Mouse (Mus musculus): ENCODE data around the gene Rnf126.
A peak's percentile ranks its signal among the peaks of the same experiment; 100 is the strongest.

The Rnf126 gene

DNA sequence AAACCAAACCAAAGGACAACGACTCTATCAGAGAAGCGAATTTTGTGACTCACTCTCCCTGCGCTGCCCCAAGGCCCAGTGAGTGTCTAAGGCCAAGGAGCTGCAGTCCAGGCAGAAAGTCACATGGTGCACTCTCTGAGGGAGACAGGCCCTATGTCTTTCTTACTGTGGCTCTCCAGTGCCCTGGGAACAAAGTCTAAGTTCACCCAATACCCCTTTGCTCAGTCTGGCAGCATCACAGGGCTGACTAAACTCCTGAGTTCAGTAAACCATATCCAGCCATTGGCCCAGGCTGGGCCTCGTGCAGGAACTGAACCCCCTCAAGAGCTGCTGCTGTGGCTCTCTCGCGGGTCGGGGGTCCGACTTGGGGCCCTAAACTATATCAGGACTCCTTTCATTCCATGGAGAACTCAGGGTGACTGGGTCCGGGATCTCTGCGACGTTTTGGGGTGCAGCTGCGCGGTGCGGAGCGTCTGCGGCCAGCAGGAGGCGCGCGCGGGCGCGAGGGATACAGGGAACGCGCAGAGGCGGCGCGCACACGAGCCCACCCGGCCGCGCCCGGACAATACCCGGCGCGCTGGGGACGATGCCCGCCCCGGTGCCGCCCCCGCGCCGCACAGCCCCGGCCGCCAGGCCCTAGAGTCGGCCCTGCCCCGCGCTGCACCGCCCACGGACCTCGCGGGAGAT is 26.4 kb upstream of the Rnf126 start, which contains the start of gene Palm:
Palm (plus strand) TSS at position 522 of the 687 bp plus-strand sequence.
- DNase-seq (ENCODE audit: inconsistent age in 2 of 2, low spot score in 1 of 2), result peak; percentile 85 to 94

DNA sequence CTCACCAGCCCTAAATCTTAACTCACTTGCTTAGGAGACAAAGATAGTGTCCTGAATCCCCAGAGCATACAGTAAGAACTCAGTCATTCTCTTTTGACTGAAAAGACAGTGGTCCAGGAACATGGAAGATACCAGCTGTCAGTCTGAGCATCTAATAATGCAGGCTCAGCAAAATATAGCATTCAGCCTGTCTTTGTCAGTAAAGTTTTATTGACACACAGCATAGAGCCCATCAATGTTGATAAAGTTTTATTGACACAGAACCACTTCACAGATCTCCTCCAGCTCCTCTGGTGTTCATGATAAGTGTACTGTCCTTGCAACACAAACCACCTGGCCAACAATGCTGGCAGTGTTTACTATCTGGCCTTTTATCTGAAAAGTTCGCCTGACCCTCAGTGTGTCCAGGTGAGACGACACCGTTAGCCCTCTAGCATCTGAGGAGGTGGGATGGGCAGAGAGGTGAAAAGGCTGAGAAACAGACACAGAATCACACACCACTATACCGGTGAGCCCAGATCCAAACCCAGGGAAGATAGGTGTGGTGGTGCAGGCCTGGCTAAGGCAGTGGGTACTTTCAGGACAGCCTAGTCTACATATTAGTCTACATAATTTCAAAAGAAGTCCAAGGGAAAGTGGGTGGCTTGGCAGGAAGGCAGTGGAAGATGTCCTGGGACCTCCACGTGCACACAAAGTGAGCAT is 25.7 kb upstream of the Rnf126 start:
- no peak for DNase-seq (ENCODE audit: inconsistent age in 2 of 2, low spot score in 1 of 2)

DNA sequence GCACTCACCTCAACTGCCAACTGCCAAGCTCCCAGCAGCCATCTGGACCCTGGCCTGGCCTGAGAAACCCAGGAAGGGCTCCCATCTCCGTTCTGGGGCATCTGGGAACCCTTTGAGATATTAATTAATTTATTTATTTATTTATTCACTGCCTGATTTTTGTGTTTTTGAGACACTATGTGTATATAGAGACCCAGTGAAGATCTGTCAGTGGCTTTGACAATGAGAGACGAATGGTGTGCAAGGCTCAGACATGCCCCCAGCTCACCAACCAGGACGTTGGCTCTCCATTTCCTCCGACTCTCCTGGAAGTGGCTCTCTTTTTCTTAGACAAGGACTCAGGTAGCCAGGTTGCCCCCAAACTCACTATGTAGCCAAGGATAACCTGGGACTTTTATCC is 24.1 kb upstream of the Rnf126 start, which contains the start of gene Prss57:
Prss57 (minus strand) TSS at position 101 of the 400 bp plus-strand sequence.
- DNase-seq (ENCODE audit: inconsistent age in 2 of 2, low spot score in 1 of 2), result no peak

DNA sequence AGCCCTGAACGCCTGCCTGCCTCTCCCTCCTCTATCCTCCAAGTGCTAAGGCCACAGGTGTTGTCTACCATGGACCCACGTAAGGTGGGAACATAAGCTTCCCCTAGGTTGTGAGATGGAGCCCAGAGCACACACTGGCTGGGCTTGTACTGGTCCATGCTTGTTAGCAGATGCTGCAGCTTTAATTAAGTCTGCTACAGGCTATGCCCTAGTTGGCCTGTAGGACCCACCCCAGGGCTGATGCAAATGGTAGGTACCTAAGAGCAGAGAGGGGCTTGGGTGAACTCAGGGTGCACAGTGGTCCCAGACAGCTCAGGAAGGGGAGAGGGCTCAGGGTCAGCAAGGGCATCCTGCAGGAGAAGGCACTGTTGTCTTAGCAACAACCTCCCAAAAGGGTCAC is 22.8 kb upstream of the Rnf126 start:
- DNase-seq (ENCODE audit: inconsistent age in 2 of 2, low spot score in 1 of 2), result no peak

DNA sequence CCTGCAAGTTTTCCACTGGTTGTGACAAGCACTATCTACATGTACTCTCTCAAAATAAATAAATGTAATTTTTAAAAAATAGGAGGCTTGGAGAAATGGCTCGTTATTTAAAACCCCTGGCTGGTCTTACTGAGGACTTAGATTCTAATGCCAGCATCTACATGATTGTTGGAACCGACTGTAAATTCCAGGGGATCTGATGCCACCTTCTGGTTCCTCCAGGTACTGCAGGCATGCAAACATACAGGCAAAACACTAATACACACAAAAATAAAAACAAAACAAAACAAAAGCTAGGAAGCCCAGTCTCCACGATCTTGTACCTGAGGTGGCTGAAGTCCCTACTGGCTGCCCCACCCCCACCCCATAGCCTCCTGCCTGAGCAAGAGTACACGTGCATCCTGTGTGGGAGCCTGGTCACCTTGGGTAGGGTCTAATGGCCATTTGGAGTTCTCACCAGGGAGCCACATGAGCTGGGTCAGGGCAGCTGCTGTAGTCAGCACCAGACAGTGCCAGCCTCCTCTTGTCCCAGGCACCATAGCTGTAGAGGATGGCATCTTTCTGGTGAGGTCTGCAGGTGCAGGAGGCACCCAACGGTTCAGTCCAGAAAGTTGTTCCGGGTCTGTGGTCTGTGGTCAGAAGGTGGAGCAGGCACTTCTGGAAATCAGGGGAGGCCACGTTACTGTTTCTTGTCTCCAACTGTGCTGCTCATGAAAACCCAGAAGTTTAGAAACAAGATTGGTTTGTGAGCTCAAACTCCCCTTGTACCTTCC is 21.8 kb upstream of the Rnf126 start:
- DNase-seq (ENCODE audit: inconsistent age in 2 of 2, low spot score in 1 of 2), result peak; percentile 73 to 93

DNA sequence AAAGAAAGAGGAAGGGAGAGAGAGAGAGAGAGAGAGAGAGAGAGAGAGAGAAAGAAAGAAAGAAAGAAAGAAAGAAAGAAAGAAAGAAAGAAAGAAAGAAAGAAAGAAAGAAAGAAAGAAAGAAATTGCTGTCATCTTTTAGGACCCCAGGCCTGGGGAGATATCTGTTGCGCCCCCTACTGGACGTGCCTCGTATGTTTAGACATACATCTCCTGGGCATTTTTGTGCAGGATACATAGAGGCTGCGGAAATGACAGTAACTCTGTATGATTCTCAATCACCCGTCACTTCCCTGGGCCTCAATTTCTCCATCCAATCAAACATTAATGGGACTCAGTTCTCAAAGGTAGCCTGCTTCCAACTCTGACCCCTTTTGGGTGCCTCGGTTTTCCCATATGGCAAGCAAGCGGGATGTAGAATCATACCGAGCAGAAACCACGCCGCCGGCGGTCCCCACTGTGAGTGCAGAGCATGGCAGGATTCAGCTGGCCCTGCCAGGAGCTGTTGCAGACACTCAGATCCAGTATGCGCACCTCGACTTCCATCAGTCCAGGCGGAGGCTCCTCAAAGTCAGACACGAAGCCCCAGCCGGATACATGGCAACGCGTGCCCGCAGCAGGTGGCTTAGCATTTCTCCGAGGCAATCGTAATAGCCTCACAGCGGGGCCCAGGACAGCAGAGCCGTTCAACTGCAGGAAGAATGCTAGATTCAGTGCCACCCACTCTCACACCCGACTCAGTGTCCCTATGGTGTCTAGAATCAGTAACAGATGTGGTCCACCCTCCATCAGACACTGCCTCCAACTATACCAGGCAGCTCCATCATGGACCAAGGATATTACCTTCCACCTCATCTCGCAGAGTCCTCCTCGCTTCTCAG is 17.4 kb upstream of the Rnf126 start:
- peak in 1 of 2 experiments; percentile 75 for DNase-seq (ENCODE audit: inconsistent age in 2 of 2, low spot score in 1 of 2)

DNA sequence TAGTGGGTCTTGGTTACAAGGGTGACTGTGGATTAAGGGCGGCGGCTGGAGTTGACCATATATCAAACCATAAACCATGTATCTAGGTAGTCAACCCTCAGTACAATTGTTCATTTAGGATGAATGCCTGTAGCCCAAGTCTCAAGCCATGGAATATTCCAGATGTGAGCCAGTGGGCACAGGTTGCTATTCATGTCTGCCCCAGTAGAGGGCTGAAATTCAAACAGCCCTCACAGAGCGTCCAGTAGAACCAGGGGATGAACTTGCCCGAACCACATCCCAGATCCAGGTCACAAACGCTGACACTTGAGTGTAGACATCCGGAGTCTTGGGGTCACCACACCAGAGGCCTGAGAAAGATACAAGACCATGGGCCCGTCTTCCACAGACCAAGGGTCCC is 16.3 kb upstream of the Rnf126 start:
- DNase-seq (ENCODE audit: inconsistent age in 2 of 2, low spot score in 1 of 2), result peak; percentile 28 to 67

DNA sequence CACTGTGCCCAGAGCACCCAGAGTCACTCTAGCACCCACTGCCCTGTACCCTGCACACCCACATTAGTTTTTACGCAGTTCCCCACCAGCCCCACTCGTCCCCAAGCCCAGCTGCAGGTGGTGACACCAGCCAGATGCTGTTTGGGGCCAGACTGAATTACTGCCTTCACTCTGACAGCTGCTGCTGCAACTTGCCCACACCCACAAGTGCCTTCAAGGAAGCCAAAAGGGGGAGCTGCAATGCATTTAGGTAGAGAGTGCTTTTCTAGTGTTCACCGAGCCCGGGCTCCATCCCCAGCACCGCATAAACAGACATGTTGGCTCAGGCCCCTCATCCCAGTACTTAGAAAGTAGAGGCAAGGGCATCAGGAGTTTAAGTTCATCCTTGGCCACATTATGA is 15.2 kb upstream of the Rnf126 start:
- DNase-seq (ENCODE audit: inconsistent age in 2 of 2, low spot score in 1 of 2), result peak in 1 of 2 experiments; percentile 22

DNA sequence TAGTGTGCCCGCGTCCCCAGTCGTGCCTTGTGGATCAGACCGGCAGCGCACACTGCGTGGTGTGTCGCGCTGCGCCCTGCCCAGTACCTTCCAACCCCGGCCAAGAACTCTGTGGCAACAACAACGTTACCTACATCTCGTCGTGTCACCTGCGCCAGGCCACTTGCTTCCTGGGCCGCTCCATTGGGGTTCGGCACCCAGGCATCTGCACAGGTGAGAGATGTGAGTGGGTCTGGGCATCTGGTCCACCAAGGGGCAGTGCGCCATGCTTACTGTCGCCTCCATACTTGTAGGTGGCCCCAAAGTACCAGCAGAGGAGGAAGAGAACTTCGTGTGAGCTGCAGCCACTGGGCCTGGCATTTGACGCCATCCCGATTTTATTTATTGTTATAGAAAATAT is 14.4 kb upstream of the Rnf126 start:
- peak in 1 of 2 experiments; percentile 47 for DNase-seq (ENCODE audit: inconsistent age in 2 of 2, low spot score in 1 of 2)

DNA sequence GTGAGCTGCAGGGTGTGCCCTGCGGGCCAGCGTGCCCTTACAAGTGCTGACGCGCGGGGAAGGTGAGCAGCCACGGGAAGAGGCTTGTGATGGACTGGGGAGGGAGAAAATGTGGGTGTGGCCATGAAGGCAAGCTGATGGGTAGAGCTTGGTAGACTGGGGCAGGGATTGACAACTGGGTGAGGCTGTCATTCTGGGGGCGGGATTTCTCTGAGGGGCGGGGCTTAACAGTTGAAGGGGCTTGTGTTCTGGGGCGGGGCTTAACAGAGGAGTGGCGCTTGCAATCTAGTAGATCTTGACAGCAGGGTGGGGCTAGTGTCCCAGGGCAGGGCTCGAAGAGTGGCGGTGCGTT is 13.9 kb upstream of the Rnf126 start:
- DNase-seq (ENCODE audit: inconsistent age in 2 of 2, low spot score in 1 of 2), result no peak

DNA sequence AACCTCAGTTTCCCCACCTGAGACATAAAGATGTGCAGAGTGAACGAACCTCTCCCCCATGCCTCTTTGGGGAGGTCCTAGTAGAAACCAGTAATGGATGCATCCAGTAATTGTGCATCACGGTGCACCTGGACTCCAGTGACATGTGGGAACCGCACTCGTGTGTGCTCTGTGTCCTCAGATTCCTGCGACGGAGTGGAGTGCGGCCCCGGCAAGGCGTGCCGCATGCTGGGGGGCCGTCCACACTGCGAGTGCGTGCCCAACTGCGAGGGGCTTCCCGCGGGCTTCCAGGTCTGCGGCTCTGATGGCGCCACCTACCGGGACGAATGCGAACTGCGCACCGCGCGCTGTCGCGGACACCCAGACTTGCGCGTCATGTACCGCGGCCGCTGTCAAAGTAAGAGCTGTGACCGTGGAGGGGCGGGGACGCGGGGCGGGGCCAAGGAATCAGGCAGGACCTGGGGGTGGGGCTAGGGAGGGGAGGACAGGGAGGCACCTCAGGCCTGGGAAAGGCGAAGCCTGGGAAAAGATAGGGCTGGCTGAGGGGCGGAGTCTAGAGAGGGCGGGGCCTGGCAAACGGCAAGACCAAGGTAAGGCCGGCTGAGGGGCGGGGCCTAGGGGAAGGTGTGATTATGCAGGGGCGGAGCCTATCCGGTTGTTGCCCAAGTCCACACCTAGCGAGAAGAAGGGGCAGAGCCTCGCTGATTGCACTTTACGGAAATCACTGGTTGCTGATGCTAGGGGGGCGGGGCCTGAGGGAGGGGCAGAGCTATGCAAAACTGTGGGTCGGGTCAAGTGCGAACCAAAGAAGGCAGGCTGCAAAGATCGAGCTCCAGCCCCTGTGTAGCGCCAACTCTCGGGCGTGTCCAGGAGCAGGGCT is 13.3 kb upstream of the Rnf126 start:
- DNase-seq (ENCODE audit: inconsistent age in 2 of 2, low spot score in 1 of 2), result peak; percentile 99

DNA sequence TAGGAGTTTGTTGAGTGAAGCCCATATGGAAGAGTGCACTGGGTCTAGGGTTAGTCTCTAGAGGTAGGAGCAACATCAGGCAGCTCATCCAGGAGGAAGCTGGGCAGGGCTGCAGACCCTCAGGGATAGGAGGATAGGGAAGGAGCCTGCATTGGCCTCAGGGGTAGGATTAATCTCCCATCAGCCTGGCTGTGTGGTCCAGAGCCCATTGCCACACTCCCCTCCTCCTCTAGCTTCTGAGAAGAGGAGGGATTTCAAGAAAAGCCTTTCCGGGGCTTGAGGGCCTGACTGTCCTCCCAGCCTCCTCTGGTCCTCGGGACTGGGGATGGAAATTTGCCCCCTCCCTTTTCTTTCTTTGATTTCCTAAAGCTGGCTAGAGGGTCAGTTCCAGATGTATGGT is 12.4 kb upstream of the Rnf126 start:
- peak; percentile 29 to 50 for DNase-seq (ENCODE audit: inconsistent age in 2 of 2, low spot score in 1 of 2)

DNA sequence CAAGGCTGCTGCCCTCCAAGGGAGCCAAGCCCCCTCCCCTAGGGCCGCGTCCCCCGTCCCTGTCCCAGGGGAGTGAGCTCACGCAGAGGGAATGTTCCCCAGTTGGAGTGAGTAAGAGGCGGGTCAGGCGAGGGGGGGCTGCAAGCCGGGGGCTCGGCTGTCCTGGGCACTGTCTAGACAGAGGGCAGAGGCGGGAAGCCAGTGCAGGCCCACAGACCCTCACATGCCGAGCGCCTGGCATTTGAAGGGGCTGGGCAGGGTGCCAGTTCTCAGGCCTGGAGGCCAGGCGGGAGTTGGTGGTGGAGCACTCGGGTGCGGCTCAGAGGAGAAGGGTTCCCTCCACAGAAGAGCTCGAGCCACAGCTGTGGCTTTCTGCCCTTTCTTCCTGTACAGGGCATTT is 11.3 kb upstream of the Rnf126 start:
- DNase-seq (ENCODE audit: inconsistent age in 2 of 2, low spot score in 1 of 2), result peak; percentile 81 to 83

DNA sequence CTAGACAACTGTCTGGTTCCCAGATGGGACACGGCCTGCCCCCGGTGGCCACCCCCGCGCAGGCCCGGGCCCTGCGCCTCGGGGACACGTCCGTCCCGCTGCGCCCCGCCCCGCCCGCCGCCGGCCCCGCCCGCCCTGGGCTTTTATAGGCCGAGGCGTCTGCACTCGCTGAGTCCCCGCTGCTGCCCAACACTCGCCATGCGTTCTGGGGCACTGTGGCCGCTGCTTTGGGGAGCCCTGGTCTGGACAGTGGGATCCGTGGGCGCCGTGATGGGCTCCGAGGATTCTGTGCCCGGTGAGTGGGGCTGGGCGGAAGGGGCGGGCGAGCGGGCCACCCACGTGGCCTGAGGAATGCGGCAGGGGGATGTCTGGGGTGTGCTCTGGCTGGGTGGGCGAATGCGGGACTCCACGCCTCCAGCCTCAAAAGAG is 10.4 kb upstream of the Rnf126 start, which contains the start of gene Fstl3:
Fstl3 (plus strand) TSS at position 170 of the 429 bp plus-strand sequence.
- DNase-seq (ENCODE audit: inconsistent age in 2 of 2, low spot score in 1 of 2), result peak; percentile 75 to 85

DNA sequence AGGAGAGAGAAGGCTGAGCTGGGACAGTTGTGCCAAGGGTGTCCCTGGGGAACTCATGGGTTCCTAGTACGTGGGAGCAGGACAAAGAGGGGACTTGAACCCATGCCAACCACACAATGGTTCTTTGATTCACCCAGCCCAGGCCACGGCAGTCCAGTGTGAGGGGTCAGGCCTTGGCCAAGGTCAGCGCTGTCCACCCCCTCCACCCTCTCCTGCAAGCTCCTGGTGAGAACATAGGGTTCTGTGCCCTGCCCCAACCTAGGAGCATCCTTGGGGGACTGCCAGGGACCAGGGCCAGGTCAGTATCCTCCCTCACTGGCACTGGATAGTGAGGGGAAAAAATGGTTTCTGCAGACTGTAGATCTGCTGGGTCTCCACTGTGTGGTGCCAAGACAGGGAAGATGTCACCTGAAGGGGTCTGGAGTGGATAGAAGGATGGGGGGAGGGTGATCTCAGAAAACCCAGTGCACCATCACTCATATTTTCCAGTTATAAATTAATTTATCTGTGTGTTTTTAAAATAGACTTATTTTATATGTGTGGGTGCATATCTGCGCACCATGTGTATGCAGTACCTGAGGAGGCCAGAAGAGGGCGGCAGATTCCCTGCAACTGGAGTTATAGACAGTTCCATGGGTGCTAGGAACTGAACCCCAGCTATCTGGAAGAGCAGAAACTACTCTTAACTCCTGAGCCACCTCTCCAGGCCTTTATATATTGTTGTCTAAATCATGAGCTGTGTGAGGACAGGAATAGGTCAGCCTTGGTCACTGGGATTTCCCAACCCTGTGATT is 7.9 kb upstream of the Rnf126 start:
- no peak for DNase-seq (ENCODE audit: inconsistent age in 2 of 2, low spot score in 1 of 2)

DNA sequence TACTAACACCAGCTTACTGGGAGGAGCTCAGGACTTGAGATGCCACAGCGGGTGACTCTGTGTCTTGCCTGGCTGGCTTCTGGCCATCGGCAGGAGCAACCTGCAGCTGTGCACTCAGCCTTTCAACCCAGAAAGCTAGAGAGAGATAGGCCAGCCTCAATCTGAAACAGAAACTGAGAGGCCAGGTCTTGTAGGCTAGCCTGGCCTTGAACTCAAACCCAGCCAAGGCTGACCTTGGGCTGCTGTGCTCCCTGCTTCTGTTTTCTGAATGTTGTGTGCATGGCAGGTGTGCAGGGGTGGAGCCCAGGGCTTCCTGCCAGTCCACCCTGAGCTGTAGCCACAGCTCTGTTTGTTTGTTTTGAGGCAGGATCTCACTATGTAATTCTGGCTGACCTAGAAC is 6.5 kb upstream of the Rnf126 start:
- DNase-seq (ENCODE audit: inconsistent age in 2 of 2, low spot score in 1 of 2), result peak in 1 of 2 experiments; percentile 68

DNA sequence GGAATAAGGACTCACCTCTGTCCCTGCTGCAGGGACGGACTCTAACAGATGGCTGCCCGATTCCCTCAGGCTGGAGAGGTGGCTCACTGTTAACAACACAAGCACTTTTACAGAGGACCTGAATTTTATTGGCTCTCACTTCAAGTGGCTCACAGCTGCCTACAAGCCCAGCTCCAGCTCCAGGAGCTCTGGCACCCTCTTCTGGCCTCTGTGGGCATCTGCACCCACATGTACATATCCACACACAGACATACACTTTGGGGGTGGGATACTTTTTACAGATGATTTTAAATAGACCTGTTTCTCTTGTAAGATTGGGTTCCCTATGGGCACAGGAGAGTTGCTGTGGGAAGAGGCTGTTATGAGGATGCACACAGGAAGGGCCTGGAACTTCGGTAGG is 5.6 kb upstream of the Rnf126 start:
- no peak for DNase-seq (ENCODE audit: inconsistent age in 2 of 2, low spot score in 1 of 2)

DNA sequence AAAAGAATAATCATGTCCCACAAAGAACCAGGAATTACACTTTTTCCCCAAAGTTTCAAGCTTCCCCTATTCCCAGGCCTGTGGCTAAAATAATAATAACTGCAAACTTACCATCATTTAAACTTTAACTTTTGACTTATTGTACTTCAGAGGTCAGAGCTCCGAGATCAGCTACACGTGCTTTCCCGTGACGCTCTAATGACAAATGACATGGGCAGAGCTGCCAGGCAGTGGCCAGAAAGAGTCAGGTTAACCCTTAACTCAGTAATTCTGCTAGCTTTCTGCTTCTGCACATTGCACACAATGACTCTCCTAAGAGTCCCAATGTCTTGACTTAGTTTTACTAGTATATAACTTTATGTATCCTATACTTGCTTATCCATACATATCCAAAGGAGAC is 2.6 kb upstream of the Rnf126 start:
- no peak for DNase-seq (ENCODE audit: inconsistent age in 2 of 2, low spot score in 1 of 2)

DNA sequence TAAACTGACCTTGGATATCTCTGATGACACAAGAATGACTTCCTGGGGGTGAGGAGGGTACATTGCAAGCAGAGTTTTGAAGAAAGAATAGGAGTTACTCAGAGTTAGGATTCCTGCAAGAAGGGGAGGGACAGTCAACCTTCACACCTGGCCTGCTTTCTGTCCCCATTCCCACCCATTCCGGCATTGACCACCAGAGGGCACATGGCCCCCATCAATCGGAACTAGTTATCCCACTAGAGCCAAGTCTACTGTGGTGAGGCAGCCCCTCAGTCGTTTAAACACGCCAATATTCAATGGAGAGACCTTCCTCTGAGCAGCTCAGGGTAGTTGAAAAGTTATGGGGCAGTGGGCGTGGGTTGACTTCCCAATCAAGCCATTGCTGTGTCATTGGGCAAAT is 1.6 kb upstream of the Rnf126 start:
- DNase-seq (ENCODE audit: inconsistent age in 2 of 2, low spot score in 1 of 2), result peak; percentile 81 to 92
